Mouse (Mus musculus): ENCODE measurements around the gene Myl3. TPM values are rescaled to one million over a fixed set of nuclear protein-coding genes. Genes with fewer than 3 reads are reported as not detected.

Myl3 gene
- polyA plus RNA-seq, 1 experiment from 2014 or later = 16.3 TPM

DNA sequence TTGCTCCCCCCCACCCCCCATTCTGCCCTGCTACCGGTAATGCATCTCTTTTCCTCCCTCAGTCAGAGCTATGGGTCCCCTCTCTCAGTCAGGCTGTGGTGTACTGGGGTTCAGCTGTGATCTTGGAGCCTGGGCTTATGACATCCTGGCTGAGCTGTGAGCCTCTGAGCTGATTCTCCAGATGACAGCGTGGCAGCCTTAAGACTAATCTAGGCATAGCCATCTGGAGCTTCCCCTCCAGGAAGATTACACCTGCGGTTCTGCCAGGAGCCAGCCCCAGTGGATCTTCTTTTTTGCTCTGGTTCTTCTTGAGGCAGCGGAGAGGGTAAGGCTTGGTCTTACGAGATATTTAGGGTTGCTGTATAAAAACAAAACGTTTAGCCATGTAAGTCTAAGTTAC is 29.7 kb upstream of the Myl3 start:
- Histone ChIP-seq H3K27me3 (no peaks in the 10 kb centered on the region), H3K9ac (no peak overlapping the region), H3K4me2 (no peak overlapping the region), H3K27ac (no peak overlapping the region), H3K36me3 (peaks cover 20% of the 10 kb centered on the region; the same call in 1 of the 2 replicates), H3K4me3 (no peak overlapping the region), H3K9me3 (no peaks in the 10 kb centered on the region), H3K4me1 (peaks cover 15% of the 10 kb centered on the region)
- ATAC-seq (ENCODE audit: insufficient number of reproducible peaks, low FRiP score, low TSS enrichment, low read depth) = no peak
- WGBS = 90% methylated on average over 6 of the region's 6 CpGs

GRCm38 (mm10) chr9:110712545-110712944 is 29.1 kb upstream of the Myl3 start:
- Histone ChIP-seq H3K9me3 (no peaks in the 10 kb centered on the region), H3K4me1 (peaks cover 21% of the 10 kb centered on the region), H3K4me3 (no peak overlapping the region), H3K4me2 (no peak overlapping the region), H3K36me3 (peaks cover 20% of the 10 kb centered on the region; the same call in 1 of the 2 replicates), H3K27ac (no peak overlapping the region), H3K27me3 (no peaks in the 10 kb centered on the region), H3K9ac (no peak overlapping the region)
- WGBS = 90% methylated on average over 4 of the region's 4 CpGs
- ATAC-seq (ENCODE audit: insufficient number of reproducible peaks, low FRiP score, low TSS enrichment, low read depth) = no peak

DNA sequence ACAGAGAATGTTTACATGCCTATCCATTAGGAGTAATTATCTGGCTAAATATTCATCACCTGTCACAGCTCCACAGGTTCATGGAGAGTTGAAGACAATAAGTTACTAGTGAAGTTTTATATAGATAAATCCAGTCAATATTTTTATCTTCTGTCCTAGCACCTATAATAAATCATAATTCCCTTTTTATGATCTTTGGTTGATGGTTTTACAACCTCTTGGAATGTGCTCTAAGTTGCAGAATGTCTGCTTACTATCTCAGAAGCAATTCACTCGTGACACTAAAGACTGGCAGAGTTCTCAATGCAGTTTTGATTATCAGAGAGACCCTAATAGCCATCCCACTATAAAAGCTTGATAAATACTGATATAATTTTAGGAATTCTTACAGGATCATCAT is 28.3 kb upstream of the Myl3 start:
- H3K4me1 ChIP-seq = peaks cover 27% of the 10 kb centered on the region
- H3K36me3 ChIP-seq = peaks cover 20% of the 10 kb centered on the region; the same call in 1 of the 2 replicates
- H3K9me3 ChIP-seq = no peaks in the 10 kb centered on the region
- no peak overlapping the region for H3K27ac ChIP-seq
- no peaks in the 10 kb centered on the region for H3K27me3 ChIP-seq
- 46% methylated on average over 1 of the region's 1 CpGs for WGBS
- H3K9ac ChIP-seq = no peak overlapping the region
- ATAC-seq (ENCODE audit: insufficient number of reproducible peaks, low FRiP score, low TSS enrichment, low read depth) = no peak
- no peak overlapping the region for H3K4me3 ChIP-seq
- H3K4me2 ChIP-seq = no peak overlapping the region

DNA sequence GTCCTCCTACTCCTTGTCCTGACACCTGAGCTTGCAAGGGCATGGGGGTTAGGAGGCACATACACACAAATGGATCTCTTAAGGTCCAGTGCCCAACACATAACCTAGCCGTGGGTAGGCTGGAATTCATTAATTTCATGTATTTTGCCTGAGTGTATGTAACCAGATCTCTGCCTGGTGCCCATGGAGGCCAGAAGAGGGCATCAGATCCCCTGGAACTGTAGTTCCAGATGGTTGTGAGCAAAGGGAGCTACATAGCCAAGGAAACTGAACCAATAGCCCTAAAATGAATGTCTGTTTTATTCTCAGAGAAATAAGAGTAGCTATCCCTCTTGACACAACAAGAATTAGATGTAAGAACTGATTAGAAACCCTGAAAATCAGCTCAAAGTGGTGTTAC is 26.2 kb upstream of the Myl3 start:
- no peak overlapping the region for H3K27ac ChIP-seq
- peaks cover 20% of the 10 kb centered on the region; the same call in 1 of the 2 replicates for H3K36me3 ChIP-seq
- H3K4me1 ChIP-seq = peaks cover 24% of the 10 kb centered on the region
- no peaks in the 10 kb centered on the region for H3K27me3 ChIP-seq
- no peak overlapping the region for H3K4me2 ChIP-seq
- H3K9me3 ChIP-seq = no peaks in the 10 kb centered on the region
- WGBS = 27% methylated on average over 1 of the region's 1 CpGs
- H3K9ac ChIP-seq = no peak overlapping the region
- no peak for ATAC-seq (ENCODE audit: insufficient number of reproducible peaks, low FRiP score, low TSS enrichment, low read depth)
- H3K4me3 ChIP-seq = no peak overlapping the region

DNA sequence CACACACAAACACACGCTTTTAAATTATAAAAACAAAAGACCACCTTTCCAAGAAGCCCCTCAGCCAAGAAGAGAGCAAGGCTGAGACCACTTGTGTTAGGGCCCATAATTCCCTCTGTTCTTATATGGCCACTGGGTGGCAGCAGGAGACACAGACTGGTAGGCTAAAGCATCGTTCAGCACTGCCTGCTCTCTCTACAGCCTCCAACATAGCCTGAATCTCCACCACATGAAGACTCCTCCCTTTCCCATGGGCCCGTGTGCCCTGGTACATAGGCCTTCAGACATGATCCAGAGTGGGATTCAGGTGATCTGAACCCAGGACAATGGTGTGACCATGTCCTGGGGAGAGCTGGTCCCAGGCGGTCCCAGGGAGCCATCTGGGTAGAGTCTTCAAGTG is 24.9 kb upstream of the Myl3 start:
- peak; percentile 15; the same call in 1 of the 2 replicates for ATAC-seq (ENCODE audit: insufficient number of reproducible peaks, low FRiP score, low TSS enrichment, low read depth)
- Histone ChIP-seq H3K27me3 (no peaks in the 10 kb centered on the region), H3K9me3 (no peaks in the 10 kb centered on the region), H3K4me2 (no peak overlapping the region), H3K9ac (no peak overlapping the region), H3K4me3 (no peak overlapping the region), H3K27ac (peak overlapping the region; percentile 64; the same call in 1 of the 2 replicates), H3K36me3 (peaks cover 22% of the 10 kb centered on the region), H3K4me1 (peaks cover 24% of the 10 kb centered on the region)
- 32% methylated on average over 4 of the region's 4 CpGs for WGBS

- Histone ChIP-seq H3K27ac (peak overlapping the region; percentile 64), H3K36me3 (peaks cover 23% of the 10 kb centered on the region), H3K9me3 (no peaks in the 10 kb centered on the region), H3K4me1 (peaks cover 24% of the 10 kb centered on the region), H3K4me3 (no peak overlapping the region), H3K4me2 (no peak overlapping the region), H3K27me3 (no peaks in the 10 kb centered on the region), H3K9ac (no peak overlapping the region)
- no peak for ATAC-seq (ENCODE audit: insufficient number of reproducible peaks, low FRiP score, low TSS enrichment, low read depth)
- 56% methylated on average over 6 of the region's 6 CpGs for WGBS
Observed at GRCm38 (mm10) chr9:110718071-110718470, 23.6 kb upstream of the Myl3 start.

GRCm38 (mm10) chr9:110718810-110719209 is 22.9 kb upstream of the Myl3 start:
- H3K36me3 ChIP-seq = peaks cover 28% of the 10 kb centered on the region
- H3K9me3 ChIP-seq = no peaks in the 10 kb centered on the region
- no peak overlapping the region for H3K4me2 ChIP-seq
- H3K27ac ChIP-seq = no peak overlapping the region
- ATAC-seq (ENCODE audit: insufficient number of reproducible peaks, low FRiP score, low TSS enrichment, low read depth) = no peak
- no peaks in the 10 kb centered on the region for H3K27me3 ChIP-seq
- H3K9ac ChIP-seq = no peak overlapping the region
- 78% methylated on average over 3 of the region's 3 CpGs for WGBS
- no peak overlapping the region for H3K4me3 ChIP-seq
- H3K4me1 ChIP-seq = peaks cover 24% of the 10 kb centered on the region

- Histone ChIP-seq H3K4me3 (no peak overlapping the region), H3K27me3 (no peaks in the 10 kb centered on the region), H3K4me2 (no peak overlapping the region), H3K27ac (peak overlapping the region; percentile 30; the same call in 1 of the 2 replicates), H3K4me1 (peaks cover 27% of the 10 kb centered on the region), H3K9me3 (no peaks in the 10 kb centered on the region), H3K36me3 (peaks cover 32% of the 10 kb centered on the region), H3K9ac (no peak overlapping the region)
- 48% methylated on average over 5 of the region's 5 CpGs for WGBS
- ATAC-seq (ENCODE audit: insufficient number of reproducible peaks, low FRiP score, low TSS enrichment, low read depth) = no peak
Observed at GRCm38 (mm10) chr9:110719977-110720376, 21.7 kb upstream of the Myl3 start.

DNA sequence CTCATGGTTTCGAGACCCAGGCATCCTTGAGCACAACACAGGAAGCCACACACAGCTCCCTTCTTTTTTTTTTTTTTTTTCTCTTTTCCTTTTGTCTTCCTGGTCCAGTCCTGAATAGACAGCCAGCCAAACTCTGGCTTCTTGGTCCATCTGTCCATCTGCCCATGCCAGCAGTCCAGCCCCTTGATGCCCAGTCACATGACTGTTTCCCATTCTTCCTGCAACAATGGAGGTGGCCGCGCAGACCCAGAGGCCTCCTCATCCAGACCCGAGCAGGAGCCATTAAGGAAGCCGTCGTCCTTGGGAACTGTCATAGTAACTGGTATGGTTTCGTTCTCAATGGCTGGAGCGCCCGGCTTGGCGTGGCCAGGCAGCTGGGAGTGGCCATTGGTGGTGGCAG is 19.6 kb upstream of the Myl3 start:
- Histone ChIP-seq H3K36me3 (peaks cover 50% of the 10 kb centered on the region), H3K27ac (peak overlapping the region; percentile 22; the same call in 1 of the 2 replicates), H3K4me2 (no peak overlapping the region), H3K9me3 (no peaks in the 10 kb centered on the region), H3K4me1 (peaks cover 45% of the 10 kb centered on the region), H3K9ac (no peak overlapping the region), H3K4me3 (no peak overlapping the region), H3K27me3 (peaks cover 8% of the 10 kb centered on the region)
- 90% methylated on average over 10 of the region's 10 CpGs for WGBS
- no peak for ATAC-seq (ENCODE audit: insufficient number of reproducible peaks, low FRiP score, low TSS enrichment, low read depth)

GRCm38 (mm10) chr9:110725721-110726135 is 15.9 kb upstream of the Myl3 start:
- Histone ChIP-seq H3K27me3 (peaks cover 25% of the 10 kb centered on the region), H3K27ac (no peak overlapping the region), H3K9ac (no peak overlapping the region), H3K4me3 (no peak overlapping the region), H3K4me1 (peaks cover 53% of the 10 kb centered on the region), H3K36me3 (peaks cover 71% of the 10 kb centered on the region), H3K9me3 (no peaks in the 10 kb centered on the region), H3K4me2 (no peak overlapping the region)
- WGBS = 6% methylated on average over 9 of the region's 9 CpGs
- peak; percentile 46; the same call in 1 of the 2 replicates for ATAC-seq (ENCODE audit: insufficient number of reproducible peaks, low FRiP score, low TSS enrichment, low read depth)

- Histone ChIP-seq H3K9ac (no peak overlapping the region), H3K36me3 (peaks cover 63% of the 10 kb centered on the region), H3K9me3 (no peaks in the 10 kb centered on the region), H3K4me2 (peak overlapping the region; percentile 20; the same call in 1 of the 2 replicates), H3K4me3 (no peak overlapping the region), H3K27me3 (peaks cover 25% of the 10 kb centered on the region), H3K4me1 (peaks cover 64% of the 10 kb centered on the region), H3K27ac (no peak overlapping the region)
- WGBS = 25% methylated on average over 31 of the region's 33 CpGs
- no peak for ATAC-seq (ENCODE audit: insufficient number of reproducible peaks, low FRiP score, low TSS enrichment, low read depth)
Observed at GRCm38 (mm10) chr9:110726867-110727266, 14.8 kb upstream of the Myl3 start.

- no peaks in the 10 kb centered on the region for H3K9me3 ChIP-seq
- no peak overlapping the region for H3K27ac ChIP-seq
- WGBS = 15% methylated on average over 8 of the region's 8 CpGs
- no peak for ATAC-seq (ENCODE audit: insufficient number of reproducible peaks, low FRiP score, low TSS enrichment, low read depth)
- no peak overlapping the region for H3K4me2 ChIP-seq
- no peak overlapping the region for H3K4me3 ChIP-seq
- H3K27me3 ChIP-seq = peaks cover 25% of the 10 kb centered on the region
- no peak overlapping the region for H3K9ac ChIP-seq
- peaks cover 40% of the 10 kb centered on the region for H3K36me3 ChIP-seq
- H3K4me1 ChIP-seq = peaks cover 92% of the 10 kb centered on the region
Observed at GRCm38 (mm10) chr9:110729841-110730240, 11.8 kb upstream of the Myl3 start.

- H3K9ac ChIP-seq = no peak overlapping the region
- peak overlapping the region; percentile 58; the same call in 1 of the 2 replicates for H3K4me2 ChIP-seq
Observed at GRCm38 (mm10) chr9:110731859-110732258, 9.8 kb upstream of the Myl3 start.

More at GRCm38 (mm10) chr9:110731859-110732258, 9.8 kb upstream of the Myl3 start:
- no peak for ATAC-seq (ENCODE audit: insufficient number of reproducible peaks, low FRiP score, low TSS enrichment, low read depth)
- Histone ChIP-seq H3K4me3 (peak overlapping the region; percentile 33; the same call in 1 of the 2 replicates), H3K4me1 (peaks cover 92% of the 10 kb centered on the region), H3K27me3 (peaks cover 20% of the 10 kb centered on the region), H3K36me3 (peaks cover 24% of the 10 kb centered on the region), H3K9me3 (no peaks in the 10 kb centered on the region), H3K27ac (0 out of 2 replicates have a peak overlapping the region, but pooled peaks have one; percentile 51)
- whole genome bisulfite sequencing = 57% methylated on average over 4 of the region's 4 CpGs
